Mouse (Mus musculus): ENCODE data around the gene Syne2.
"Not testable (repeated sequence)": the region's sequence is repeated elsewhere in the genome, so short reads cannot be mapped to it uniquely, and the experiment has no call there.

Gene Syne2

DNA sequence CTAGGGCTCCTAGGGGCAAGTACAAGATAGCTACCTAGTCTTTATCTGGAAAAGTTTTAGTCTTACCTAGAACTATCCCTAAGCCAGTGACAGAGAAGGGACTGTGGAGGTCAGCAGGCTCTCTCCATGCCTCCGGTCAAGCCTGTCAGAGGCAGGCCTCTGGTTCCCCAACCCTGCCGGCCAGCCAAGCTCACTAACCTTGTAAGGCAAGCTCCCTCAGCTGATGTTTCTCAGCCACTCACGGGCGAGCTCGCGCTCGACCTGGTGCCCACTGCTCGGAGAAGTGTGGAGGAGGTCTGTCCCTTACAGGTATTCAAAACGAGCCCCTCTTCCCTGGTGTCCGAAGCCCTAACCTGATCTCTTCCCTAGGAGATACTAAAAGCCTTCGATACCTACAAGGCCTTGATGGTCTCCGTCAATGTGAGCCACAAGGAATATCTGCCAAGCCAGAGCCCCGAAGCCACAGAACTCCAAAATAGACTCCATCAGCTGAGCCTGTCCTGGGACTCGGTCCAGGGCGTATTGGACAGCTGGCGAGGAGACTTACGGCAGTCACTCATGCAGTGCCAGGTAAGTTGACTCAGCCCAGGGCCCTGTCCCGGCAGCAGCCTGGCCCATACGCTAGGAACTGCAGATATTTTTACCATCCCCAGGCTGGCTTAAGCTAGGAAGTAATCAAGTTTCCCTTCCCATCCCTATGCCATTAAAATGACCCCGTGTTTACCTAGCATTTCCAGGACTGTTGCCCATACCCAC is 286.8 kb downstream of the Syne2 start:
- DNase-seq (ENCODE audit: low read depth) = no peak

DNA sequence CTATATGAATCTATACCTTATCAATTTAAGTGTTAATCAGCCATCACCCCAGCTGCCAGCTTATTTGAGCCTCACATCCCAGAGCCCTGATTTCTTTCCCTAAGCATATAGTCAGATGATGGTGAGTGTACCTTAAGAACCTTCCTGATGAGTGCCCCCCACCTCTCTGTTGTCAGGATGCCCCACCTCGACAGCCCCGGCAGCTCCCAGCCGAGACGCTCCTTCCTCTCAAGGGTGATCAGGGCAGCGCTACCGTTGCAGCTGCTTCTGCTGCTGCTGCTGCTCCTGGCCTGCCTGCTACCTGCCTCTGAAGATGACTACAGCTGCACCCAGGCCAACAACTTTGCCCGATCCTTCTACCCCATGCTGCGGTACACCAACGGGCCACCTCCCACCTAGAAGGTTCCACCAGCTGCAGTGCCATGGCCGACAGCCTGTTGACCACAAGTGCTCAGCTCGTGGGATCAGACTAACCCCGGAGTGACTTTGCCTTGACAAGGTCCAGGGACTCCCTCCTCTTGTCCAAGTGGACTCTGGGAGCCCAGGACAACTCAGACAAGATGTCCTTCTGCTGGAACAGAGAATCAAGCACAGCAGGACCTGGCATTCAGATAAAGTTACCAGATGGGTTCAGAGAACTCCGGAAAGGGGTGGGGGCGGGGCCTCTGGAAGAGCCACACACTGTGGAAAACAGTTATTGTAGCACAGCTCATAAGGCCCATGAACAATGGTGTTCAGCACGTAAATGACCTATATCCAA is 291.9 kb downstream of the Syne2 start:
- no peak for DNase-seq (ENCODE audit: low read depth)

DNA sequence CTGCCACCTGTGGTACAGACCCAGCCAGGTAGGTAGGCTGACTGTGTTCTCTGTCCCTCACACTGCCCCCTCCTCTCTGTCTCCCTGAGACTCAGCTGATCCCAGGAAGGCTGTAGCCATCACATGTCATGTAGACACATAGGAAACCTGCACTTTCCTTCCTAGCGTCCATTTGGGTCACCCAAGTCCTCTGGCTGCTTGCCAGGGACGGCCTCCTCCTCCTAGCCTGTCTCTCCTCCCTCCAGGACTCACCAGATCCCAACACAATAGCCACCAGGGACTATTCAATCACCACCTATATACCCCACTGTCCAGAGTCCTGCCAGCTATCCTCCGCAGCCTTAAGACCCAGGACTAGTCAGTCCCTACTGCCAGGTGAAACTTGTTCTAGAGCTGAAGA is 293.1 kb downstream of the Syne2 start:
- no peak for DNase-seq (ENCODE audit: low read depth)

DNA sequence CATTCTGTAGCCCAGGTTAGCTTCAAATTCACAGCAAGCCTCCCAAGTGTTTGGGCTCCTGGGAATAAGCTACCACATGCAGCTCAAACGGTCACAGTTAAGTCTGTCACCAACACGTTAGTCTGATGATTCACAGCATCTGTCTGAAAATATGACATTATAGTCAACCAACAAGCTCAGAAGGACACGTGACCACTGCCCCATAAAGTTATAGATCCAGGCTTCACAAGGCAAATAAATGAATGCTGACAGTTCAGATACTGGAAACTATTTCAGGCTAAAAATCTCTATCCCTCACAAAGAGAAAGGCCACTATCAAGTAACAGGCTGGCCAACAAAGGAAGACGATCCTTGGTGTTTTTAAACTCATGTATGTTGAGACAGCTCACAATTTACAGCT is 298.6 kb downstream of the Syne2 start:
- no peak for DNase-seq (ENCODE audit: low read depth)

DNA sequence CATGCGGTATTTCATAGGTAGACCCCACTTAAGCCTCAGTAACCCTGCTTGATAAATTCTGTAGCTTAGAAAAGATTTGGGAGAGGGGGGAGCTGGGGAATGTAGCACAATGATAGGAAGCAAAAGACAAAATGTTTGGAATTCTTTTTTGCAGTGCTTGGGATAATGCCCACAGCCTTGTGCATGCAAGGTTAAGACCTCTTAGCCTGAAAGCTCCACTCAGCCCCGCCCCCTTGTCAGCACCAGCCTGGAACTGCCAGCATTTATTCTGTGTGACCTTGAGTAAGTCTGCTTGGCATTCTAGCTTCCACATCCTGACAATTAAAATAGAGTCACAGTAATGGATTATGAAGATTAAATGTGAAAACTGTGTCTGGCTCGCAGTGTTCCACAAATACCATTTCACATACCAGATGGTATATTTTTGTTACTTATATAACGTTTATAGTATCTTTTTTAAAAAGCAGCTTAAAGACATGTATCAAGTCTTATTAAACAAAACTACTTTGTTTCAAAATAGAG is 299.8 kb downstream of the Syne2 start:
- DNase-seq (ENCODE audit: low read depth) = peak; percentile 28

DNA sequence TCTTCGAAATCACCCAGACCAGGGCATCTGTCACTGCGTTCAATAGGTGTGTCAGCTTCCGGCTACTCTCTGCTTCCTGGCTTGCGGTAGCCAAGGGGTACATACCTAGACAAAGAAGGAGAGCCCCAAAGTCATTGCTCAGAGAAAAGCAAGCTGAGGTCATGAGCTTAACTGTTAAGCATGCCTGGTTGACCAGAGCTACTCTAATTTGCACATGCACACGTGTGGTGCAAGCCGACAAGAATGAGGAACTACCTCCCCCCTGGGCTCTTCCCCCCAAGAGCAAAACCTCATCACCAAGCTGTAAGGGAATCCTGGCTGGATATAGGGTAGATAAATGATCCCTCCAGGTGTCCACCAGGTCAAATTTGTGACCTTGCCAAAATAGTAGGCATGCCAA is 305.3 kb downstream of the Syne2 start:
- no peak for DNase-seq (ENCODE audit: low read depth)

DNA sequence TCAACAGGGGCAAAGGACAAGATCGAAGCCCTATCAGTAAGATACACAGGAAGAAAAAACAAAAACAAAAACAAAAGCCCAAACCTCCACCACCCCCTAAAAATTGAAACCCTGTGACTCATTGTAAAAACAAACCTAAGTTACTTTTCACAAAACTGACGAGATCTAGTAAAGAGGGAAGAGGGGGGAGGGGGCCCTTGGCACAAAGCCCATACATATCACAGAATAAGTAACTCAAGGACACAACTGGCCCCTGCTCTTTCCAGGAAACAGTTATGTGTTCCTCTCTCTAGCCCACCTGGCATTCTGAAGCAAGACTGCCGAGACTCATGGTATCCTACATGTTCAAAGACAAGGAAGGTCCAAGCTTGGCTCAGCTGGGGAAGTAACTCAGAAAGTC is 310.4 kb downstream of the Syne2 start:
- peak; percentile 70 for DNase-seq (ENCODE audit: low read depth)

DNA sequence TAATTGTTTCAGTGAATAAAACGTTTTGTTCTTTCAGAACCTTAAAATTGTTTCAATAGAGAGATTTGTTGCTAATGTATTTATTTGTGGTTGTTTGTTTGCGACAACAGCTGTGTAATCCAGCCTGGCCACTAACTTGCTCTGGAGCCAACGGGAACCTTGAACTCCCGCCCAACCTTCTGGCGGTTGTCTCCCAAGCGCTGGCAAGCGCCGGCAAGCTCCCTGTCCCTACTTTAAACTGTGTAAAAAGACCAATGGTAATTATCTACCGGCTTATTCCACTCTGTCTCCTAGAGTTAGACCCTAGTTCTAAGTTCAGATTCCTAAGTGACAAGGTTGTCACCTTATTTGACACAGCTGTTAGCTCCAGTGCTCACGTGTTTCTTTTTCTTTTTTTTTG is 310.9 kb downstream of the Syne2 start:
- DNase-seq (ENCODE audit: low read depth) = no peak

DNA sequence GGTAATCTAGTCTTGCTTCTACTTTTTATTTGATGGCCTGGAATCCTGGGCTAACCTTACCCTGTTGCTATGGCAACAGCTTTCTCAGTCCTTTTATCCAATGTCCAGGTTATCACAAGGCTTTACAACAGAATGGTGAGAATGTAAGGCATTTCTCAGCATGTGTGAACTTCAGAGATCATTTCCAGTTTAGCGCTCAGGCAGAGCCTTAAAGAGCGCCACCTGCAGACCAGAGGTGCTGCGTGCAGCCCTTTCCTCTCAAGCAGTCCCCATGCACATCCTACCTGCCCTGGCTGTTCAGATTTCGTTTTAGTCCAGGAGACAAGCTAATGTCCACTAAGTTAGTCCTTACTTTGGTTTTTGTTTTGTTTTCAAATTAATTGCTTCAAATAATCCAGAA is 312.3 kb downstream of the Syne2 start:
- peak; percentile 59 for DNase-seq (ENCODE audit: low read depth)

DNA sequence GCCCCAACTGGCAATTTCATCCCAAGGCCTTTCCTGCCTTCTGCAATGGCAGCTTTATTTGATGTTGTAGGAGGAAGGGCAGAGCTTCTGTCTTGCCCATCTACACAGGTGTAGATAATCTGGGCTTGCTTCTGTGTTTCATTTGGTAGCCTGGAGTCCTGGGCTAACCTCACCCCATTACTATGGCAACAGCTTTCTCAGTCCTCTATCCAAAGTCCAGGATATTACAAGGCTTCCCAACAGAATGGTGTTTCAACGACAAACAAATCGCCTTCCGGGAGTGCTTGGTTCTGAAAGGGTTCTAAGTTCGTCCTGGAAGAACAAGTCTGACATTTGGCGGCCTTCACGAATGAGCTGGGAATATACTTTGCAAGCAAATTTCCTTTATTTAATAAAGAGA is 313.0 kb downstream of the Syne2 start:
- no peak for DNase-seq (ENCODE audit: low read depth)

DNA sequence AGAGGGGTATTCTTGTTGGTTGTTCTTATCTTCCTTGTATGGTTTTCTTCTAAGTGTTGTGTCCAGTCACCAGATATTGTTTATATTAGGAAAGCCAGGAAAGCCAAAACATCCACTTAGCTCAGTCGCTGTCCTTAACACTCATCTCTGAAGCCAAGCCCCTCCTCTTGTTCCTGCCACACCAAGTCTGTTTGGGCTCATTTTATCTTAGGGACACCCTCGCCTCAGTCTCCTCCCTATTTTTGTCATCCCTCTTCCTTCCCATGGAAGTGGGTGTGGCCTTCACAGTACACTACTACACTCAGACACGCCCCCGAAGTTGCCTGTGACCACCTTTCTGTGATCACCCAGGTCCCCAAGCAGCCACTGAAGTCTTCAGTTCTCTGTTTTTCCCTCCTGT is 314.7 kb downstream of the Syne2 start:
- DNase-seq (ENCODE audit: low read depth) = no peak

DNA sequence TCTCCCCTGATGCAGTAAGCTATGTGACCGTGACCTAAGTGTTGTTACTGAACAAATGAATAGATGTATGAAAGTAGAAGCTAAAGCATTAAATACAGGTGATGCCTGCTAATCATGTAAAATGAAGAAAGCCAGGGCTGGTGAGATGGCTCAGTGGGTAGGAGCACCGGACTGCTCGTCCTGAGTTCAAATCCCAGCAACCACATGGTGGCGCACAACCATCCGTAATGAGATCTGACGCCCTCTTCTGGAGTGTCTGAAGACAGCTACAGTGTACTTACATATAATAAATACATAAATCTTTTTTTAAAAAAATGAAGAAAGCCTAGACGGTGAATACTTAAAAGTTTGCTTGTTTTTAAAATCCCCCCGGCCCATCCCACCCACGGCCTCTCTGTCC is 315.1 kb downstream of the Syne2 start:
- DNase-seq (ENCODE audit: low read depth) = not testable (repeated sequence)

DNA sequence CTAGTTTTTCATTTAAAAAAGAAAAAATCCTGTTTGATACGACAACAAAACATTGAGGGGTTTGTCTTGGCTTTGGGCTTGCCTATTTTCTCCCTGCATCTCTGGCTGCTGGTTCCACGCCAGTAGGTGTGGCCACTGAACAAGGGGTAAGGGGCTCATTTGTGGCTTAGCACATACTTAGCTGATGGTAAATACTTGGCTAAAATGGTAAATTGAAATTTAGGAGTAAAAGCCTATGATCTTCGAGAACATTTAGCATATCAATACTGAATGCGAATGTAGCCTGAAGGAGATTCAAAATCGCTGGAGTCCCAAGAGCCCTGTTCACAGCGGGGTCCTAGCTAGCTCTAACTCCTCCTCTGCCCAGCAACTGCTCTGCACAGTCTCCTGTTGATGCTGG is 318.8 kb downstream of the Syne2 start:
- DNase-seq (ENCODE audit: low read depth) = no peak

DNA sequence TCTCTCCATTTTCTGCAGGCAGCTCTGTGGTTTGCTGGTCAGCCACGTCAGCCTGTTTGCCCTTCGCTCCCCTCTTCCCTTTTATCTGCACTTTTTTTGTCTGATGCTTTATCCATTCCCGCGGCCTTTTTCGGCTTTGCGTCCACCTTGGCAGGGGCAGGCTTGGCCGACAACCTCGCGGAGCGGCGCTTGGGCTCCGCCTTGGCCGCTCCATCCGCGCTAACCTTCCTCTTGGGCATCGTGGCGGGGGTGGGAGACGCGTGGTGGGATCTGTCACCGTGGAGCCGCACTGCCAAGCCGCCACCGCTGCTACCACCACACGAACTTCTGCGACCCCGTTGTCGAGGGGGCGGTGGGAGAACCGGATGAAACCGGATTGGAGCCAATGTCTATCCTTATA is 334.5 kb downstream of the Syne2 start:
- not testable (repeated sequence) for DNase-seq (ENCODE audit: low read depth)
